ENCODE assay signal across 18 mouse cellular contexts in genomic region chr13:54753733-54754132, GRCm38 (mm10). TPM values are rescaled to one million over a fixed set of nuclear protein-coding genes. Genes with fewer than 3 reads are reported as not detected.
"Had no signal": no experiment of that assay in that cellular context is flagged by ENCODE, and none has a peak within 500 bp of the region (broad histone marks: within the 10 kb centered on the region; RNA-seq: fewer than 3 reads in every experiment).

No protein-coding gene starts in this region.

- H3K4me2 ChIP-seq: liver, embryonic 11.5 days; liver, embryonic 15.5 days; midbrain, embryonic 13.5 days had no signal

- H3K4me3 ChIP-seq: limb, embryonic 10.5 days; liver, embryonic 15.5 days; midbrain, embryonic 13.5 days had no signal

- H3K9me3 ChIP-seq: limb, embryonic 10.5 days; liver, embryonic 15.5 days; midbrain, embryonic 13.5 days had no signal

- H3K9ac ChIP-seq: liver, embryonic 15.5 days had no signal

- H3K36me3 ChIP-seq: limb, embryonic 10.5 days; liver, embryonic 15.5 days; midbrain, embryonic 13.5 days had no signal

- ATAC-seq: lung, postnatal 0 days; midbrain, embryonic 13.5 days had no signal

- DNase-seq: kidney, postnatal 10 days; kidney, postnatal 4 days; layer of hippocampus, adult 9-11 months; lung, adult 2 months; lung, postnatal 36 days; thymus, adult 18-20 months; thymus, postnatal 14 days had no signal

- H3K27ac ChIP-seq: limb, embryonic 10.5 days; liver, embryonic 15.5 days; midbrain, embryonic 13.5 days had no signal

RNA-seq across cellular contexts. Expression of gene Gprin1, which starts 4.1 kb away (rescaled TPM):
- total RNA-seq: megakaryocyte progenitor cell, adult 5-6 weeks had no signal
- polyA plus RNA-seq: lung, postnatal 0 days had no signal

RNA-seq across cellular contexts. Expression of gene Sncb, which starts 12.7 kb away (rescaled TPM):
- total RNA-seq: megakaryocyte progenitor cell, adult 5-6 weeks had no signal
- polyA plus RNA-seq: kidney, embryonic 14.5 days; limb, embryonic 10.5 days; liver, embryonic 11.5 days; liver, embryonic 15.5 days; lung, adult 2 months; lung, postnatal 0 days had no signal

RNA-seq across cellular contexts. Expression of gene Eif4e1b, which starts 30.1 kb away (rescaled TPM):
- total RNA-seq: left cerebral cortex, postnatal 14 days; megakaryocyte progenitor cell, adult 5-6 weeks; midbrain, postnatal 0 days had no signal
- polyA plus RNA-seq: kidney, embryonic 14.5 days; limb, embryonic 10.5 days; limb, embryonic 14.5 days; liver, embryonic 11.5 days; liver, embryonic 15.5 days; lung, adult 2 months; lung, postnatal 0 days; midbrain, embryonic 13.5 days; midbrain, postnatal 0 days; neural tube, embryonic 11.5 days had no signal

RNA-seq across cellular contexts. Expression of gene Cdhr2, which starts 52.5 kb away (rescaled TPM):
- total RNA-seq: megakaryocyte progenitor cell, adult 5-6 weeks had no signal
- polyA plus RNA-seq: limb, embryonic 10.5 days; lung, postnatal 0 days had no signal
